Mouse (Mus musculus) bone marrow, adult 2 months (tissue): Measurements from ENCODE around the gene Megf6. TPM values are rescaled to one million over a fixed set of nuclear protein-coding genes. Genes with fewer than 3 reads are reported as not detected.

Experiments
- H3K27ac ChIP-seq: fragments of 200-500 bp; 2 replicates; pipeline ENCODE4 v1.5.1; 2012; ENCODE audit warnings: low read depth, mild to moderate bottlenecking, control low read depth, inconsistent platforms, low read length; ENCODE audit not compliant: control insufficient read depth, poor library complexity, insufficient read depth
- H3K4me1 ChIP-seq: fragments of 200-500 bp; 2 replicates; pipeline ENCODE4 v1.6.1; 2011; ENCODE audit warnings: low read length; ENCODE audit not compliant: control insufficient read depth, insufficient read depth
- H3K4me3 ChIP-seq: fragments of 200-500 bp; replicated peaks from 2 replicates; pipeline ENCODE3; 2011; ENCODE audit warnings: mild to moderate bottlenecking, low read depth, low read length, control low read depth; ENCODE audit not compliant: control insufficient read depth
- CTCF ChIP-seq: fragments of 200-500 bp; IDR thresholded peaks from 2 replicates; pipeline ENCODE4 v1.5.1; 2011; ENCODE audit warnings: low read length, control low read depth; ENCODE audit not compliant: control insufficient read depth, insufficient read depth
- POLR2A ChIP-seq: fragments of 200-500 bp; IDR thresholded peaks from 2 replicates; pipeline ENCODE4 v1.6.1; 2011; ENCODE audit warnings: low read depth, mild to moderate bottlenecking, control low read depth, low read length, borderline replicate concordance; ENCODE audit not compliant: control insufficient read depth
- WGBS: fragments of 180-500 bp; shearing (Covaris S2); methylation state at CpG from one replicate; pipeline ENCODE4 v1.1.7; 2018; 5-methylcytosine and 5-hydroxymethylcytosine counted together
- polyA plus RNA-seq: library from polyadenylated mRNA; stranded (reverse); fragments of >200 nt; gene quantifications from 2 replicates; pipeline ENCODE4 v1.2.4, GENCODE M21; 2011; ENCODE audit warnings: low replicate concordance; ENCODE audit not compliant: missing spikeins, insufficient read depth, insufficient read length

Megf6 gene
- polyA plus RNA-seq, 1 experiment, result 0.22 TPM

GRCm38 (mm10) chr4:154224267-154224969 is 53.9 kb downstream of the Megf6 start:
- WGBS, result 48% methylated on average over 6 of the region's 6 CpGs
- H3K27ac ChIP-seq, result no peak overlapping the region
- no peak overlapping the region for H3K4me3 ChIP-seq
- H3K4me1 ChIP-seq, result no peaks in the 10 kb centered on the region
- TF ChIP-seq POLR2A, result no peak
- no peak for TF ChIP-seq CTCF

DNA sequence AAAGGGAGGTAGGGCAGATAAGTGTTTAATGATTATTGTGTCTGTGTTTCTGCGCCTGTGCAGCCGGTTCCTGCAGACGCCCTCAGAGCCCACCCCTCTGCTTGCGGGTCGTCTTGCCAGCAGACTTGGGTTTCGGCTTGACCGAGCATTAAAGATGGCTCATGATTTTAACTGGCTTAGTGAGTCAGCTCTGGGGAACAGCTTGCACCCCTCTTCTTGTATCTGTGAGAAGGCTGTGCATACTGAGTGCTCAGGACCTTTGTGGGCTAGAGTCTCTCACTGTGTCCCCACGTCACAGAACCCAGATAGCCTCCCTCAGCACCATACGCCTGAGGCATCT is 54.4 kb downstream of the Megf6 start:
- 79% methylated on average over 9 of the region's 9 CpGs for WGBS
- Histone ChIP-seq H3K4me1 (no peaks in the 10 kb centered on the region), H3K4me3 (no peak overlapping the region), H3K27ac (no peak overlapping the region)
- no peak for TF ChIP-seq POLR2A
- TF ChIP-seq CTCF, result no peak

DNA sequence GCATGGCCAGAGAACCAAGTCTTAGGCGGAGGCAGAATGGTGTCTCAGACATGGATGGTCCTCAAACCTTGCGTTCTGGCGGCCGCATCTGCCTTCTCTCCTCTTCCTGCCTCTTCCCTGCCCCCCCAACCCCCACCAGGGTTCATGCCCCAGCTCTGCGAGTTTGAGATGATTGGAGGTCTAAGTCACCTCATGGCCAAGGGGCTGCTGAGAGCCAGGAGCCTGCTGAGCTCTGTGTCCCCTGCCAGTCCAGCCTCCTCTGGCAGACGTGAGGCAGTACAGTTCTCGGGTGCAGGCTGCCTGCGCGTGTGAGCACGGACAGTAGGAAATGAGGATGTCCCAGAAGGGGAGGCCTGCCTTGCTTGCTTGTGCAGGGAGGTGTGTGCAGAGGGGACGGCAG is 56.1 kb downstream of the Megf6 start:
- WGBS, result 72% methylated on average over 11 of the region's 11 CpGs

GRCm38 (mm10) chr4:154228336-154228735 is 57.8 kb downstream of the Megf6 start:
- no peak for TF ChIP-seq CTCF
- no peak for TF ChIP-seq POLR2A
- no peak overlapping the region for H3K27ac ChIP-seq
- H3K4me3 ChIP-seq, result no peak overlapping the region
- WGBS, result 79% methylated on average over 11 of the region's 11 CpGs
- no peaks in the 10 kb centered on the region for H3K4me1 ChIP-seq

More for the DNA sequence above, 56.1 kb downstream of the Megf6 start:
- TF ChIP-seq CTCF, result no peak
- TF ChIP-seq POLR2A, result no peak
- Histone ChIP-seq H3K4me1 (no peaks in the 10 kb centered on the region), H3K4me3 (no peak overlapping the region), H3K27ac (no peak overlapping the region)

DNA sequence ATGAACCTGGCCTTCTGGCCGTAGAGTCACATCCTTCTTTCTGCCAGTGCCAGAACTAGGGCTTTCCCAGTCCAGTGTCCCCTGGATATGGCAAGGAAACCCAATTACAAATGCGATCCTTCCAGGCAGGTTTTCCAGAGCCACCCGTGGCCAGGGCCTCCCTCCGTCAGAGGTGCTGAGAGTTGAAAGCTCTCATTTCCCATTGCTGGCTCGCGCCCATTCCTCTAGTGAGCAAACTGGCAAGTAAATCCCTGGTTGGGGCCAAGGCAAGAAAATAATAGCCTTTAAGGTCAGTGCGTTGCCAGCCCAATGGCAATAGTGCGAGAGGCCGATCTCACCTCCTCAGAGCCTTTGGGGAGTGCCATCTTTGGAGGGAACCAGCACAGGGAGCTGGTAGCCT is 59.0 kb downstream of the Megf6 start:
- TF ChIP-seq POLR2A, result no peak
- TF ChIP-seq CTCF, result no peak
- WGBS, result 89% methylated on average over 9 of the region's 9 CpGs
- H3K27ac ChIP-seq, result no peak overlapping the region
- H3K4me3 ChIP-seq, result no peak overlapping the region
- H3K4me1 ChIP-seq, result no peaks in the 10 kb centered on the region

DNA sequence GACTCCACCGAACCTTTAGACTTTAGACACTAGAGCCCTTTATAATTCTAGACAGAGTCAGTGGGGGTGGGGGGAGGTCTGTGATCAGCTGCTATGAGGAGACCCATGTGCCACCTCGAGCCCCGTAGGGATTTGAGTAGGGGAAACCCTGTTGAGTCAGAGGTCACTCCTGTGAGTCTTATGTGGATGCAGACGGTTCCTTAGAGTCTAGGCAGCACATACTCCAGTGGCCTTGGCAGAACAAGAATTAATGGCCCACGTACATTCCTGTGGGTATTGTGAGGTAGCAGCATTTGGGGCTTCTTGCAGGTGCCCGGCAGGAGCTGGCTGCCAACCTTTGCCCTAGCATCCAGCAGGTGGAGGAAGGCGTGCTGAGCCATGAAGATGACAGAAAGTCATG is 60.9 kb downstream of the Megf6 start:
- H3K27ac ChIP-seq, result no peak overlapping the region
- no peak overlapping the region for H3K4me3 ChIP-seq
- 69% methylated on average over 7 of the region's 7 CpGs for WGBS
- TF ChIP-seq POLR2A (no peak), CTCF (no peak)
- H3K4me1 ChIP-seq, result no peaks in the 10 kb centered on the region

- H3K4me3 ChIP-seq, result no peak overlapping the region
- WGBS, result 80% methylated on average over 4 of the region's 4 CpGs
- H3K27ac ChIP-seq, result no peak overlapping the region
- no peak for TF ChIP-seq POLR2A
- no peak for TF ChIP-seq CTCF
- no peaks in the 10 kb centered on the region for H3K4me1 ChIP-seq
Observed at GRCm38 (mm10) chr4:154232295-154232694, 61.8 kb downstream of the Megf6 start.

- Histone ChIP-seq H3K4me1 (no peaks in the 10 kb centered on the region), H3K27ac (no peak overlapping the region), H3K4me3 (no peak overlapping the region)
- WGBS, result 68% methylated on average over 3 of the region's 3 CpGs
- TF ChIP-seq POLR2A (no peak), CTCF (no peak)
Observed at GRCm38 (mm10) chr4:154236001-154236400, 65.5 kb downstream of the Megf6 start.

- no peak for TF ChIP-seq POLR2A
- TF ChIP-seq CTCF, result no peak
- no peak overlapping the region for H3K27ac ChIP-seq
- no peaks in the 10 kb centered on the region for H3K4me1 ChIP-seq
- no peak overlapping the region for H3K4me3 ChIP-seq
- 50% methylated on average over 10 of the region's 10 CpGs for WGBS
Observed at GRCm38 (mm10) chr4:154236893-154237292, 66.4 kb downstream of the Megf6 start.
